Mouse (Mus musculus) heart, embryonic 16.5 days (tissue): ENCODE measurements at regions not wholly inside any gene's neighbourhood (a gene's known extent, or its start where the extent isn't known, plus 50 kb on each side); places are given as distances from the start of the nearest gene placed in this dataset. TPM values are rescaled to one million over a fixed set of nuclear protein-coding genes. Genes with fewer than 3 reads are reported as not detected.

Experiments
- ATAC-seq: fragments of 200-750 bp; cut with Nextera tagmentation; replicated peaks from 2 replicates; pipeline ENCODE4 v1.8.0; 2017; ENCODE audit warnings: moderate number of reproducible peaks; ENCODE audit not compliant: insufficient read depth, low FRiP score; ENCODE audit errors: extremely low read depth
- H3K27ac ChIP-seq: fragments of 300-500 bp; sonication (generic); 2 replicates; pipeline ENCODE4 v1.5.1; 2014; ENCODE audit warnings: mild to moderate bottlenecking, low read length, control low read depth, moderate library complexity
- H3K27me3 ChIP-seq: fragments of 300-500 bp; sonication (generic); 2 replicates; pipeline ENCODE4 v1.6.1; 2014; ENCODE audit warnings: low read length, mixed read lengths; ENCODE audit not compliant: control insufficient read depth, insufficient read depth
- H3K36me3 ChIP-seq: fragments of 300-500 bp; sonication (generic); 2 replicates; pipeline ENCODE4 v1.6.1; 2014; ENCODE audit not compliant: control insufficient read depth, insufficient read depth
- H3K4me1 ChIP-seq: fragments of 300-500 bp; sonication (generic); 2 replicates; pipeline ENCODE4 v1.6.1; 2014; ENCODE audit warnings: low read length, mixed read lengths; ENCODE audit not compliant: control insufficient read depth, insufficient read depth
- H3K4me2 ChIP-seq: fragments of 300-500 bp; sonication (generic); 2 replicates; pipeline ENCODE4 v1.6.1; 2014; ENCODE audit warnings: low read depth, mild to moderate bottlenecking, control low read depth, low read length
- H3K4me3 ChIP-seq: fragments of 300-500 bp; sonication (generic); 2 replicates; pipeline ENCODE4 v1.5.1; 2014; ENCODE audit warnings: mild to moderate bottlenecking, control low read depth, low read length
- H3K9ac ChIP-seq: fragments of 300-500 bp; sonication (generic); 2 replicates; pipeline ENCODE4 v1.6.1; 2014; ENCODE audit warnings: low read length, control low read depth
- H3K9me3 ChIP-seq: fragments of 300-500 bp; sonication (generic); replicated peaks from 2 replicates; pipeline ENCODE4 v1.6.1; 2016; ENCODE audit warnings: low read length; ENCODE audit not compliant: control insufficient read depth
- WGBS: fragments of 180-500 bp; shearing (Covaris S2); extraction: QIAGEN DNeasy Blood & Tissue Kit; methylation state at CpG from one replicate; pipeline ENCODE4 v1.1.7; 2014; 5-methylcytosine and 5-hydroxymethylcytosine counted together
- microRNA-seq: library from miRNA; unstranded; fragments of <30 nt; microRNA quantifications from one replicate; pipeline ENCODE4, GENCODE M21; 2017

DNA sequence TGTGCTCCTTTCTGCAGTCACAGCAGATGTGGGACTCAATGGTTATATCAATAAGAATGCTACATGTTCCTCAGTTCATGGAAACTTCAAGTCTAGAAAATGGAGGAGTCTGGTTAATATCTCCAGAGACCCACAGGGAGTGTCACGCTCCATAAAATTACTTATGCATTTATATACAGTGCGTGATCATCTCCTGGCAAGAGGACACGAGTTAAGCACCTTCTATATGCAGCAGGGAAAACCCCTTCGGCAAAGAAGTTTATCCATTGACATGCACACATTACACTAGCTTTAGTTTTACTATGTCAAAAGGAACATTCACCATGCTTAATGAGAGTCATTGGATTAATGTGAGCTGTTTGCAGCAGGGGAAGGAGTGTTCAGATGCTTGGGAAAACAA is 538.6 kb downstream of the Ppargc1a start:
- ATAC-seq = no peak
- Histone ChIP-seq H3K4me3 (no peak overlapping the region), H3K36me3 (no peaks in the 10 kb centered on the region), H3K4me1 (no peaks in the 10 kb centered on the region), H3K9ac (no peak overlapping the region), H3K27me3 (no peaks in the 10 kb centered on the region), H3K4me2 (no peak overlapping the region), H3K9me3 (no peaks in the 10 kb centered on the region), H3K27ac (no peak overlapping the region)
- 87% methylated on average over 4 of the region's 4 CpGs for WGBS

DNA sequence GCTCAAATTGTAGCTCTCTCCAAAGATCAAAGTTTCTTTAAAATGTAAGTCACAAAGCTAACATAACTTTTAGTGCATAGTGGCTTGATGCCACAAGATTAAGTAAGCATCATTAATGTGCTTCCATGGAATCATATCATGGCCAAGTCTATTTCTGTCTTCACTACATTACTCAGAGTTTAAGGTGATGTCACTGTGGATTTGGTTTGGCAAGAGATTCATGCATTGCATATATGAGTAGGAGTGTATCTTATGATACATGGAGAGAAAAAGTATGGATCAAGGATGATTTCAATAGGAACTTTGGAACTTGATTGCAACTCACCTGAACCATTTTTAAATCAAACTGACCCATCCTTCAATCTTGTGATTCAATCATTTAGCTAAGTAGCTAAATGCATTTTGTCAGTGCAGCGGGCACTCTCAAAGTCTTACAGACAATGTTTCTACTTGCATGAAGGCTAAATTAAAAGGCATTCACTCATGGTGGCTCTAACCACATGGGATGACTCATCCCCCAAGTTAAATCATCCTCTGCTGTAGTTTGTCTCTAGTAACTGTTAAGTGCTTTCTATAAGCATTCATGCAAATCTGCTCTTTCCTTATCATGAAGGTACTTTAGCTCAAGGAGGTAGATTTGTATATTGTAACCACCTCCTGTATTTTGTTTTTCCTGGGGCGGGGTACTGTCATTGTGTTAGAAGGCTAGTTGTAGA is 576.5 kb downstream of the Ppargc1a start:
- Histone ChIP-seq H3K4me3 (no peak overlapping the region), H3K9ac (no peak overlapping the region), H3K4me1 (no peaks in the 10 kb centered on the region), H3K36me3 (no peaks in the 10 kb centered on the region), H3K9me3 (no peaks in the 10 kb centered on the region), H3K27ac (no peak overlapping the region), H3K27me3 (no peaks in the 10 kb centered on the region), H3K4me2 (no peak overlapping the region)
- no peak for ATAC-seq
- WGBS = 84% methylated on average over 2 of the region's 2 CpGs

Small RNAs in the stretch of these regions (microRNA-seq; reads per million reads assigned to microRNA genes)
- not detected for gene Gm44377
